Mouse (Mus musculus): Measurements from ENCODE around the gene Msi2.

DNA sequence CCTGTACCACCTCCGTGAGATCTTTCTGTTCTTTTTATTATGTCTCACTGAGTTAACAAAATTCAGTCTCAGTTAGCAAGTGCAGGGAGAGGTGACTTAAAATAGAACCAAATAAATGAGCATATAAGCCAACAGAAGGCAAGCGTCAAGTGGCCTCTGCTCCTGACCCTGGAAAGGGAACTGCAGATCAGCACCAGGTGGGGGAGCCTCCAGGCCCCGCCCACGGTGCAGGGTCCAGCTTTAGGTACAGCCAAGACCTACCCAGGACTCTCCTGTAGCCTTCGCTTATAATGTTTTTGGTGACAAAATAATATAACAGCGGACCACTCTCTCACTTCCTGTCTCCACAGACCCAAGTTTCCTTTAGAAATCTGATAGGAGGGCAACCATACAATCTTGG, 94.6 kb downstream of the Msi2 start:
- TF ChIP-seq CTCF (IDR thresholded peaks at IDR 0.05; ENCODE audit: extremely low read depth, insufficient read depth, insufficient read length, insufficient replicate concordance) (no peak), POLR2A (IDR thresholded peaks at IDR 0.05; ENCODE audit: low read depth, low read length) (no peak)
